Mouse (Mus musculus) ES-E14 (cell line): ENCODE measurements around the gene Olfr297.

Source experiments
- CHD2 ChIP-seq: IDR thresholded peaks from 2 replicates; pipeline ENCODE4 v1.6.1; 2014; ENCODE audit warnings: mild to moderate bottlenecking, low read depth, low read length, inconsistent platforms
- HCFC1 ChIP-seq: IDR thresholded peaks from 2 replicates; pipeline ENCODE4 v1.6.1; 2012; ENCODE audit warnings: low read length, inconsistent platforms, borderline replicate concordance; ENCODE audit not compliant: insufficient read depth
- MAFK ChIP-seq: IDR thresholded peaks from 2 replicates; pipeline ENCODE4 v1.6.1; 2014; ENCODE audit warnings: mild to moderate bottlenecking, low read depth, low read length, inconsistent platforms; ENCODE audit not compliant: insufficient read depth
- ZNF384 ChIP-seq: IDR thresholded peaks from 2 replicates; pipeline ENCODE4 v1.6.1; 2012; ENCODE audit warnings: low read depth, low read length, inconsistent platforms

DNA sequence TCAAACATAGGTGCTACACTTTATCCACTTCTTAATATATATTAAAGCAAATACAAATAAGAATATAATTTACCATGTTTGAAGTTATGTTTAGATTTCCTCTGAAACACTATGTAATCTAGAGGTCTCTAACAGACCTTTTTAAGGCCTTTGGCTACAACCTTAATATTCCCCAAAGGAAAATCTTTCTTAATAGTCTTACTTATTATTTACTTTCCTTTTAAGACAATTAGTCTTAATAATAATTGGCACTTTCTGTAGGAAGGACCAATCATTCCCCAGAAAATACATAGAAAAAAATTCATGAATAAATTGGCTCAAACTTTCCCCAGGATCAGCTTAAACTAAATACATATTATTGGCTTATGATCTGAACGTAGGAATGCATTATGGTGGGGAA, 27.4 kb upstream of the Olfr297 start, which contains the start of gene Olfr298:
- TF ChIP-seq HCFC1 (no peak), ZNF384 (no peak), CHD2 (no peak), MAFK (no peak)
